ENCODE assay signal across 8 mouse cellular contexts in genomic region chr1:79775927-79776458, GRCm38 (mm10). TPM values are rescaled to one million over a fixed set of nuclear protein-coding genes. Genes with fewer than 3 reads are reported as not detected.
DNase-seq lines count a peak whose midpoint lies in the region; ATAC-seq and TF ChIP-seq lines count a peak whose summit lies in the region.

Gene Mrpl44, plus strand, starts transcription at chr1:79776018.
Gene Wdfy1, minus strand, starts transcription at chr1:79776143.

- peak; percentile 99 for ATAC-seq in activated CD4-positive, CD25-positive, alpha-beta regulatory T cell, adult 4 months

- no peaks in the 10 kb centered on the region for H3K27me3 ChIP-seq in megakaryocyte, embryonic 14.5 days (replicated peaks)

- TF ChIP-seq POLR2A in cortical plate, adult 2 months (IDR thresholded peaks at IDR 0.05; ENCODE audit: extremely low read depth, insufficient read depth, low read length): peak; percentile 67

- DNase-seq in gastrocnemius, adult 8-10 months (ENCODE audit: low spot score in 2 of 2): peak; percentile 94
- DNase-seq in hindlimb bud, embryonic 11.5 days (ENCODE audit: extremely low spot score, low read depth, low spot score): peak; percentile 88
- peak; percentile 93 to 100 for DNase-seq in left cerebral cortex, adult 8-10 months (ENCODE audit: low spot score in 2 of 2)
- peak; percentile 98 for DNase-seq in right cerebral cortex, postnatal 10 days (ENCODE audit: low spot score in 2 of 2)
- peak; percentile 98 for DNase-seq in urinary bladder, postnatal 25 days (ENCODE audit: low spot score)

- no peak for TF ChIP-seq CTCF in cortical plate, adult 2 months (IDR thresholded peaks at IDR 0.05; ENCODE audit: extremely low read depth, insufficient read depth, low read length)

- H3K27ac ChIP-seq in cortical plate, adult 2 months (ENCODE audit: insufficient read depth, low read length): peak within 1 kb of the TSS; percentile 70; the same call in 1 of the 2 replicates

- H3K9me3 ChIP-seq in megakaryocyte, embryonic 14.5 days: no peaks in the 10 kb centered on the region

- H3K4me1 ChIP-seq in cortical plate, adult 2 months (ENCODE audit: control insufficient read depth, insufficient read depth, low read length): no peaks in the 10 kb centered on the region
- H3K4me1 ChIP-seq in megakaryocyte, embryonic 14.5 days: peaks cover 20% of the 10 kb centered on the region

- peaks cover 36% of the 10 kb centered on the region for H3K36me3 ChIP-seq in megakaryocyte, embryonic 14.5 days (replicated peaks; ENCODE audit: low read length)

- H3K4me3 ChIP-seq in cortical plate, adult 2 months (ENCODE audit: insufficient read depth, low read length): peak within 1 kb of the TSS; percentile 80
- peak within 1 kb of the TSS; percentile 100 for H3K4me3 ChIP-seq in megakaryocyte, embryonic 14.5 days (replicated peaks)

RNA-seq across cellular contexts. Expression of gene Mrpl44, which starts in this region (rescaled TPM):
- polyA plus RNA-seq in activated CD4-positive, CD25-positive, alpha-beta regulatory T cell, adult 4 months (2017; shearing (Covaris generic)): 10 to 100 TPM; 58.8 to 63.5 TPM
- polyA plus RNA-seq in cortical plate, adult 2 months (2012; rRNA removed): 22.8 and 22.9 TPM in 2 replicates
- total RNA-seq in gastrocnemius, adult 8-10 months (2022): 10 to 100 TPM; 30.4 to 34.7 (median 33.1) TPM
- total RNA-seq in left cerebral cortex, adult 8-10 months (2022): 10 to 100 TPM; 26.7 to 29.0 (median 28.5) TPM
- 23.6 and 32.1 TPM in 2 replicates for polyA plus RNA-seq in megakaryocyte, embryonic 14.5 days (2012; ENCODE audit: insufficient read depth, low replicate concordance)

RNA-seq across cellular contexts. Expression of gene Wdfy1, which starts in this region (rescaled TPM):
- polyA plus RNA-seq in activated CD4-positive, CD25-positive, alpha-beta regulatory T cell, adult 4 months (2017; shearing (Covaris generic)): 10 to 100 TPM; 18.6 to 34.1 TPM
- 22.3 and 24.5 TPM in 2 replicates for polyA plus RNA-seq in cortical plate, adult 2 months (2012; rRNA removed)
- total RNA-seq in gastrocnemius, adult 8-10 months (2022): 10 to 100 TPM in 1 of 4 experiments, 1 to 10 TPM in 3; 9.1 to 14.7 (median 9.3) TPM
- total RNA-seq in left cerebral cortex, adult 8-10 months (2022): 10 to 100 TPM; 37.3 to 40.2 (median 38.7) TPM
- 92.7 and 98.6 TPM in 2 replicates for polyA plus RNA-seq in megakaryocyte, embryonic 14.5 days (2012; ENCODE audit: insufficient read depth, low replicate concordance)

Comparison
In these comparisons a context has a peak if more than half of its experiments do, and no peak if none do; other contexts are left out.
1. Peak in every context shown above with its lines: DNase-seq, ATAC-seq, H3K4me3 ChIP-seq and H3K27ac ChIP-seq.